Mouse (Mus musculus) CH12.LX (cell line): ENCODE data around the gene Cd209b. TPM values are rescaled to one million over a fixed set of nuclear protein-coding genes. Genes with fewer than 3 reads are reported as not detected.
A peak's percentile ranks its signal among the peaks of the same experiment; 100 is the strongest.

Experiments used
- DNase-seq: peaks from one replicate; pipeline ENCODE4 v3.0.0-alpha.2; 2013; ENCODE audit errors: extremely low read depth
- H3K27ac ChIP-seq: 2 replicates; pipeline ENCODE4 v1.5.1; 2012; ENCODE audit warnings: low read depth, mild to moderate bottlenecking, control low read depth, moderate library complexity; ENCODE audit not compliant: insufficient read depth
- H3K27me3 ChIP-seq: replicated peaks from 2 replicates; pipeline ENCODE3; 2012; ENCODE audit warnings: inconsistent platforms
- H3K36me3 ChIP-seq, 2 experiments: replicated peaks in 1 of 2; 2 replicates each; pipeline versions ENCODE3 to v1.6.1; 2012; ENCODE audit warnings: inconsistent platforms in 1 of 2, low read length in 1 of 2, mild to moderate bottlenecking in 1 of 2, mixed read lengths in 1 of 2, moderate library complexity in 1 of 2; ENCODE audit not compliant: control insufficient read depth in 1 of 2, insufficient read depth in 1 of 2
- H3K4me1 ChIP-seq, 2 experiments: 2 replicates each; pipeline ENCODE4 v1.6.1; 2012; ENCODE audit warnings: inconsistent platforms in 1 of 2, moderate library complexity in 1 of 2; ENCODE audit not compliant: insufficient read depth in 2 of 2, control insufficient read depth in 1 of 2
- H3K4me2 ChIP-seq: 2 replicates; pipeline ENCODE4 v1.6.1; 2012; ENCODE audit warnings: low read depth, mild to moderate bottlenecking, control low read depth; ENCODE audit not compliant: poor library complexity, insufficient read depth, severe bottlenecking
- H3K4me3 ChIP-seq, 3 experiments: fragments of 150-350 bp in 1 of 3; sonication (generic) in 1 of 3; replicated peaks in 1 of 3; 2 replicates each; pipeline versions ENCODE3 to v1.5.1; 2011 to 2012; ENCODE audit warnings: low read depth in 2 of 3, low read length in 2 of 3, mild to moderate bottlenecking in 2 of 3, moderate library complexity in 2 of 3, control low read depth in 1 of 3, improper control_type of control experiment in 1 of 3, inconsistent platforms in 1 of 3, mixed read lengths in 1 of 3; ENCODE audit not compliant: poor library complexity in 1 of 3
- H3K79me2 ChIP-seq: replicated peaks from 2 replicates; pipeline ENCODE4 v1.6.1; 2012; ENCODE audit warnings: mild to moderate bottlenecking, moderate library complexity; ENCODE audit not compliant: control insufficient read depth, poor library complexity, insufficient read depth, severe bottlenecking; ENCODE audit errors: extremely low read depth
- H3K9ac ChIP-seq: 2 replicates; pipeline ENCODE4 v1.6.1; 2012; ENCODE audit warnings: low read depth, mild to moderate bottlenecking, control low read depth, moderate library complexity; ENCODE audit not compliant: insufficient read depth
- H3K9me3 ChIP-seq: replicated peaks from 2 replicates; pipeline ENCODE3; 2012; ENCODE audit warnings: low read length, inconsistent platforms, mixed read lengths
- BHLHE40 ChIP-seq: IDR thresholded peaks from 2 replicates; pipeline ENCODE4 v1.6.1; 2011; ENCODE audit warnings: mild to moderate bottlenecking, low read depth, low read length, improper control_type of control experiment
- CHD2 ChIP-seq: IDR thresholded peaks from 2 replicates; pipeline ENCODE4 v1.6.1; 2011; ENCODE audit warnings: low read length, improper control_type of control experiment
- CTCF ChIP-seq, 2 experiments: IDR thresholded peaks in 1 of 2; conservative IDR thresholded peaks in 1 of 2; 2 replicates each; pipeline ENCODE4 v1.5.1; 2011 to 2012; ENCODE audit warnings: low read depth in 2 of 2, low read length in 2 of 2, improper control_type of control experiment in 1 of 2, inconsistent platforms in 1 of 2, mild to moderate bottlenecking in 1 of 2, moderate library complexity in 1 of 2
- ELF1 ChIP-seq: IDR thresholded peaks from 2 replicates; pipeline ENCODE4 v1.6.1; 2014; ENCODE audit warnings: low read depth, mild to moderate bottlenecking, inconsistent platforms, low read length, improper control_type of control experiment
- EP300 ChIP-seq: IDR thresholded peaks from 2 replicates; pipeline ENCODE4 v1.6.1; 2011; ENCODE audit warnings: low read length, improper control_type of control experiment
- GABPA ChIP-seq: IDR thresholded peaks from 2 replicates; pipeline ENCODE4 v1.6.1; 2012; ENCODE audit warnings: low read depth, low read length, improper control_type of control experiment, inconsistent platforms; ENCODE audit not compliant: insufficient replicate concordance
- JUND ChIP-seq: conservative IDR thresholded peaks from 2 replicates; pipeline ENCODE4 v1.6.1; 2011; ENCODE audit warnings: low read depth, low read length, improper control_type of control experiment
- KAT2A ChIP-seq: IDR thresholded peaks from 2 replicates; pipeline ENCODE4 v1.6.1; 2012; ENCODE audit warnings: low read length, improper control_type of control experiment, inconsistent platforms; ENCODE audit not compliant: insufficient replicate concordance
- MAX ChIP-seq: IDR thresholded peaks from 2 replicates; pipeline ENCODE4 v1.6.1; 2011; ENCODE audit warnings: low read length, improper control_type of control experiment
- MEF2A ChIP-seq: IDR thresholded peaks from 2 replicates; pipeline ENCODE4 v1.6.1; 2014; ENCODE audit warnings: low read depth, mild to moderate bottlenecking, inconsistent platforms, low read length, improper control_type of control experiment, borderline replicate concordance
- MXI1 ChIP-seq: IDR thresholded peaks from 2 replicates; pipeline ENCODE4 v1.6.1; 2011; ENCODE audit warnings: mild to moderate bottlenecking, low read depth, low read length, improper control_type of control experiment
- MYC ChIP-seq: IDR thresholded peaks from 2 replicates; pipeline ENCODE4 v1.6.1; 2011; ENCODE audit warnings: low read depth, mild to moderate bottlenecking, improper control_type of control experiment, low read length
- PAX5 ChIP-seq: IDR thresholded peaks from 2 replicates; pipeline ENCODE4 v1.6.1; 2012; ENCODE audit warnings: low read length, inconsistent platforms, mixed read lengths
- POLR2A ChIP-seq: IDR thresholded peaks from 2 replicates; pipeline ENCODE4 v1.6.1; 2011; ENCODE audit warnings: low read depth, mild to moderate bottlenecking, improper control_type of control experiment, low read length
- RAD21 ChIP-seq: IDR thresholded peaks from 2 replicates; pipeline ENCODE4 v1.6.1; 2011; ENCODE audit warnings: low read depth, mild to moderate bottlenecking, low read length, improper control_type of control experiment, moderate library complexity
- RCOR1 ChIP-seq: conservative IDR thresholded peaks from 2 replicates; pipeline ENCODE4 v1.6.1; 2012; ENCODE audit warnings: low read depth, mild to moderate bottlenecking, inconsistent platforms, low read length, improper control_type of control experiment
- SMC3 ChIP-seq: IDR thresholded peaks from 2 replicates; pipeline ENCODE4 v1.6.1; 2011; ENCODE audit warnings: low read depth, low read length, improper control_type of control experiment
- TBP ChIP-seq: conservative IDR thresholded peaks from 2 replicates; pipeline ENCODE4 v1.6.1; 2011; ENCODE audit warnings: low read depth, low read length, improper control_type of control experiment
- TCF12 ChIP-seq: IDR thresholded peaks from 2 replicates; pipeline ENCODE4 v1.6.1; 2014; ENCODE audit warnings: low read depth, mild to moderate bottlenecking, inconsistent platforms, low read length, improper control_type of control experiment
- UBTF ChIP-seq: IDR thresholded peaks from 2 replicates; pipeline ENCODE4 v1.6.1; 2012; ENCODE audit warnings: low read depth, mild to moderate bottlenecking, inconsistent platforms, low read length, improper control_type of control experiment, moderate library complexity
- USF1 ChIP-seq: IDR thresholded peaks from 2 replicates; pipeline ENCODE4 v1.6.1; 2014; ENCODE audit warnings: low read depth, mild to moderate bottlenecking, inconsistent platforms, low read length, improper control_type of control experiment
- USF2 ChIP-seq: conservative IDR thresholded peaks from 2 replicates; pipeline ENCODE4 v1.6.1; 2011; ENCODE audit warnings: low read depth, low read length, improper control_type of control experiment
- ZMIZ1 ChIP-seq: IDR thresholded peaks from 2 replicates; pipeline ENCODE4 v1.6.1; 2012; ENCODE audit warnings: low read depth, mild to moderate bottlenecking, inconsistent platforms, low read length, improper control_type of control experiment
- dilution Hi-C: fragments of 300-500 bp; cut with MboI; formaldehyde crosslinking; loops from 2 replicates; pipeline ENCODE4 v1.14.3; 2020; ENCODE audit warnings: low sequenced_read_pairs; ENCODE audit not compliant: extremely low pct_unique_long_range_greater_than_20kb, extremely low pct_ligation_motif_present
- in situ Hi-C: fragments of 300-500 bp; cut with MboI; formaldehyde crosslinking; loops from 3 replicates; pipeline ENCODE4 v1.14.3; 2019; ENCODE audit warnings: low sequenced_read_pairs, low pct_ligation_motif_present, low pct_unique_long_range_greater_than_20kb, mixed read lengths
- polyA plus RNA-seq: library from polyadenylated mRNA; unstranded; fragments of >175 nt; gene quantifications from 2 replicates; pipeline ENCODE4 v1.2.1, GENCODE M21; 2012; ENCODE audit warnings: low read depth; ENCODE audit not compliant: insufficient read length
- total RNA-seq, 2 experiments: library from RNA; depleted of rRNA; stranded (reverse); fragments of 300-350 nt in 1 of 2; fragments of >200 nt in 1 of 2; gene quantifications; 2 replicates each; pipeline ENCODE4 v1.2.3; 2012 to 2014

The Cd209b gene
- not detected in 2 replicates for total RNA-seq (2012; rRNA removed)
- total RNA-seq (2014; rRNA removed) = not detected in 2 replicates
- not detected in 2 replicates for polyA plus RNA-seq

DNA sequence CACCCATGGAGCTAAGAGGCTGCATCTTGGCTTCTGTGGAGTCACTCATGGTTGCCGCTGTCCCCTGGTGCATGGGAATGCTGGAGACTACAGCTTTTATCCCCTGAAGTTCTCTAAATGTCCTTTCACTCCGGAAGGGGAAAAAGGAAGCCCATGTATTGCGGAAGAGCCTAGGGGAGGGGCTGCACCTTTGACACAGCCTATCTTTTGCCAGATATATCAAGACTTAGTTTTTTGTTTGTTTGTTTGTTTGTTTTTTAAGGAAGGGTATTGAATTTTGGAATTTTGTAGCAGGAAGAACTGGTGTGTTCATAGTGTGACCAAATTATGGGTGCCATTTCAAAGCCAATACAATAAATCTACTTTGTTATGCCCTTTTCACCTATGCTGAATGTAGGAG, at the start of gene Cd209b:
Cd209b (minus strand) TSS at position 101 of the 400 bp plus-strand sequence.
- Histone ChIP-seq H3K79me2 (no peaks in the 10 kb centered on the region), H3K4me3 (no peak within 1 kb of the TSS), H3K9ac (no peak within 1 kb of the TSS), H3K36me3 (no peaks in the 10 kb centered on the region), H3K27me3 (peaks cover 42% of the 10 kb centered on the region), H3K27ac (no peak within 1 kb of the TSS), H3K4me1 (no peaks in the 10 kb centered on the region), H3K4me2 (no peak within 1 kb of the TSS), H3K9me3 (no peaks in the 10 kb centered on the region)
- dilution Hi-C loops (no loop called here), in situ Hi-C loops (no loop called here)
- TF ChIP-seq MAX (no peak), MXI1 (no peak), MEF2A (no peak), TCF12 (no peak), CHD2 (no peak), EP300 (no peak), USF1 (no peak), ZMIZ1 (no peak), GABPA (no peak), USF2 (no peak), MYC (no peak), CTCF (conservative IDR thresholded peaks at IDR 0.05 in 1 of 2, IDR thresholded peaks at IDR 0.05 in 1 of 2; ENCODE audit: low read depth in 2 of 2, low read length in 2 of 2) (no peak), BHLHE40 (no peak), PAX5 (no peak), JUND (no peak), POLR2A (no peak), KAT2A (no peak), RCOR1 (no peak), TBP (no peak)
- no peak for DNase-seq

DNA sequence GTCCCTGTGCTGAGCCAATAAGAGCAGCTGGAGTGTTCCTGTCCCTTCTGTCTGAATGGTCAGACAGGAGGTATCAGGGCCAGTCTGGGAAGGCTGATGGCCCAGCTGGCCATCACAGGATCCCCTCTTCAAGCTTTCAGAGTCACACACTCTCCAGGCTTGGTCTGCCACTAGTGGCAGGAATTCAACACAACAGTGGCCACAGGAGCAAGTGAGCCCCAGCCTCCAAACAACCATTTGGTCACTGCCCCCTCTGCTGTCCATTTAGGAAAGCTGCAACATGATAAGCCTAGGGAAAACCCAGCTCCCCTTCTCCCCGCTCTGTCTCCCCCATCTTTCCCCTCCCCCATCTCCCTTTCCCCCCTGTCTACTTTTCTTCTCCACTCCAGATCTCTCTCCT, 29.4 kb upstream of the Cd209b start:
- Histone ChIP-seq H3K4me1 (no peaks in the 10 kb centered on the region), H3K4me2 (no peak overlapping the region), H3K9me3 (no peaks in the 10 kb centered on the region), H3K27ac (no peak overlapping the region), H3K4me3 (no peak overlapping the region), H3K79me2 (no peaks in the 10 kb centered on the region), H3K9ac (no peak overlapping the region), H3K36me3 (no peaks in the 10 kb centered on the region), H3K27me3 (peaks cover 18% of the 10 kb centered on the region)
- dilution Hi-C loops (no loop called here), in situ Hi-C loops (loop anchor here (10.0 kb wide), 1 partner anchor 241 kb away; no protein-coding TSS in a partner anchor)
- peak; percentile 38 for DNase-seq
- TF ChIP-seq SMC3 = peak; percentile 72
- peak; percentile 51 for TF ChIP-seq RAD21
- peak in 1 of 2 experiments; percentile 72; a peak in 2 of 4 replicates for TF ChIP-seq CTCF (conservative IDR thresholded peaks at IDR 0.05 in 1 of 2, IDR thresholded peaks at IDR 0.05 in 1 of 2; ENCODE audit: low read depth in 2 of 2, low read length in 2 of 2)
- no peak for TF ChIP-seq ELF1
- TF ChIP-seq RCOR1 = no peak
- TF ChIP-seq JUND = no peak
- TF ChIP-seq GABPA = no peak
- TF ChIP-seq USF2 = no peak
- no peak for TF ChIP-seq UBTF
